Mouse (Mus musculus) CD4-positive, CD25-positive, alpha-beta regulatory T cell, adult 2 months (primary cell): ENCODE results near the gene Tmem35b.
"Not testable (repeated sequence)": the region's sequence is repeated elsewhere in the genome, so short reads cannot be mapped to it uniquely, and the experiment has no call there.

ENCODE experiments used
- DNase-seq: peaks from one replicate; pipeline ENCODE4 v3.0.0-alpha.2; 2012; ENCODE audit warnings: low read depth, low spot score

Tmem35b gene

GRCm38 (mm10) chr4:127123391-127123790, at the start of gene Tmem35b:
Gene Tmem35b (plus strand): TSS chr4:127123691.
- DNase-seq = no peak

- peak; percentile 31 for DNase-seq
Measured at GRCm38 (mm10) chr4:127074915-127075314, 48.6 kb upstream of the Tmem35b start.

- peak; percentile 96 for DNase-seq
Measured at GRCm38 (mm10) chr4:127076875-127077548, 46.5 kb upstream of the Tmem35b start, which contains the start of gene Zmym6. Gene Zmym6 (plus strand): TSS chr4:127077383.

- DNase-seq = no peak
Measured at GRCm38 (mm10) chr4:127080806-127081205, 42.7 kb upstream of the Tmem35b start.

GRCm38 (mm10) chr4:127083131-127083530, 40.4 kb upstream of the Tmem35b start:
- no peak for DNase-seq

- no peak for DNase-seq
Measured at GRCm38 (mm10) chr4:127085761-127086160, 37.7 kb upstream of the Tmem35b start.

GRCm38 (mm10) chr4:127091188-127091587, 32.3 kb upstream of the Tmem35b start:
- DNase-seq = no peak

GRCm38 (mm10) chr4:127095090-127095489, 28.4 kb upstream of the Tmem35b start:
- DNase-seq = peak; percentile 32

- DNase-seq = not testable (repeated sequence)
Measured at GRCm38 (mm10) chr4:127099552-127099951, 23.9 kb upstream of the Tmem35b start.

- DNase-seq = no peak
Measured at GRCm38 (mm10) chr4:127107566-127107965, 15.9 kb upstream of the Tmem35b start.

GRCm38 (mm10) chr4:127110570-127110969, 12.9 kb upstream of the Tmem35b start:
- no peak for DNase-seq

GRCm38 (mm10) chr4:127124331-127124730, 840 bp downstream of the Tmem35b start:
- DNase-seq = no peak

GRCm38 (mm10) chr4:127125834-127126463, 2.5 kb downstream of the Tmem35b start:
- peak; percentile 93 for DNase-seq

- no peak for DNase-seq
Measured at GRCm38 (mm10) chr4:127134687-127135086, 11.2 kb downstream of the Tmem35b start.

GRCm38 (mm10) chr4:127137591-127137990, 14.1 kb downstream of the Tmem35b start:
- DNase-seq = no peak

GRCm38 (mm10) chr4:127138486-127138885, 15.0 kb downstream of the Tmem35b start:
- no peak for DNase-seq

GRCm38 (mm10) chr4:127150031-127150430, 26.5 kb downstream of the Tmem35b start:
- DNase-seq = no peak

GRCm38 (mm10) chr4:127153345-127153744, 29.9 kb downstream of the Tmem35b start:
- DNase-seq = no peak

GRCm38 (mm10) chr4:127155757-127156156, 32.3 kb downstream of the Tmem35b start:
- DNase-seq = peak; percentile 25

GRCm38 (mm10) chr4:127157746-127158145, 34.3 kb downstream of the Tmem35b start:
- DNase-seq = no peak

- DNase-seq = no peak
Measured at GRCm38 (mm10) chr4:127163926-127164325, 40.4 kb downstream of the Tmem35b start.

- no peak for DNase-seq
Measured at GRCm38 (mm10) chr4:127167096-127167495, 43.6 kb downstream of the Tmem35b start.

- DNase-seq = no peak
Measured at GRCm38 (mm10) chr4:127167731-127168130, 44.2 kb downstream of the Tmem35b start.
